Mouse (Mus musculus): ENCODE measurements around the gene Cldnd2. TPM values are rescaled to one million over a fixed set of nuclear protein-coding genes. Genes with fewer than 3 reads are reported as not detected.

The Cldnd2 gene
- polyA plus RNA-seq, 1 experiment from 2014 or later = not detected

GRCm38 (mm10) chr7:43451726-43452125 is 11.1 kb downstream of the Cldnd2 start:
- H3K4me1 ChIP-seq = no peaks in the 10 kb centered on the region
- no peak for ATAC-seq (replicated peaks)
- WGBS = 97% methylated on average over 11 of the region's 11 CpGs
- H3K36me3 ChIP-seq = peaks cover 8% of the 10 kb centered on the region
- H3K9me3 ChIP-seq = no peaks in the 10 kb centered on the region
- H3K4me2 ChIP-seq (replicated peaks) = no peak overlapping the region
- no peak overlapping the region for H3K27ac ChIP-seq (replicated peaks)
- H3K4me3 ChIP-seq = no peak overlapping the region
- no peaks in the 10 kb centered on the region for H3K27me3 ChIP-seq
- no peak overlapping the region for H3K9ac ChIP-seq (replicated peaks)

- ATAC-seq (replicated peaks) = no peak
- Histone ChIP-seq H3K27me3 (no peaks in the 10 kb centered on the region), H3K9ac (replicated peaks) (no peak overlapping the region), H3K4me1 (no peaks in the 10 kb centered on the region), H3K9me3 (no peaks in the 10 kb centered on the region), H3K27ac (replicated peaks) (no peak overlapping the region), H3K4me2 (replicated peaks) (no peak overlapping the region), H3K36me3 (peaks cover 8% of the 10 kb centered on the region), H3K4me3 (no peak overlapping the region)
- WGBS = 34% methylated on average over 4 of the region's 4 CpGs
Measured at GRCm38 (mm10) chr7:43452609-43453008, 12.0 kb downstream of the Cldnd2 start.

GRCm38 (mm10) chr7:43453599-43454355 is 13.2 kb downstream of the Cldnd2 start:
- 89% methylated on average over 14 of the region's 14 CpGs for WGBS
- H3K4me2 ChIP-seq (replicated peaks) = no peak overlapping the region
- H3K9me3 ChIP-seq = no peaks in the 10 kb centered on the region
- no peak overlapping the region for H3K9ac ChIP-seq (replicated peaks)
- H3K27ac ChIP-seq (replicated peaks) = no peak overlapping the region
- H3K27me3 ChIP-seq = no peaks in the 10 kb centered on the region
- H3K4me3 ChIP-seq = no peak overlapping the region
- peaks cover 11% of the 10 kb centered on the region for H3K36me3 ChIP-seq
- no peak for ATAC-seq (replicated peaks)
- H3K4me1 ChIP-seq = no peaks in the 10 kb centered on the region

- H3K4me1 ChIP-seq = no peaks in the 10 kb centered on the region
- WGBS = 94% methylated on average over 6 of the region's 6 CpGs
Measured at GRCm38 (mm10) chr7:43454371-43454770, 13.8 kb downstream of the Cldnd2 start.

GRCm38 (mm10) chr7:43462851-43463250 is 22.3 kb downstream of the Cldnd2 start, which contains the start of gene Vsig10l:
Gene Vsig10l, plus strand, starts transcription at chr7:43463151.
- H3K27me3 ChIP-seq = no peaks in the 10 kb centered on the region
- ATAC-seq (replicated peaks) = no peak
- peaks cover 18% of the 10 kb centered on the region for H3K4me1 ChIP-seq
- H3K36me3 ChIP-seq = peaks cover under 1% of the 10 kb centered on the region; the same call in 1 of the 2 replicates
- H3K4me2 ChIP-seq (replicated peaks) = no peak within 1 kb of the TSS
- H3K9me3 ChIP-seq = no peaks in the 10 kb centered on the region
- no peak within 1 kb of the TSS for H3K27ac ChIP-seq (replicated peaks)
- H3K4me3 ChIP-seq = no peak within 1 kb of the TSS
- 61% methylated on average over 4 of the region's 4 CpGs for WGBS
- no peak within 1 kb of the TSS for H3K9ac ChIP-seq (replicated peaks)

More at GRCm38 (mm10) chr7:43454371-43454770, 13.8 kb downstream of the Cldnd2 start:
- Histone ChIP-seq H3K27ac (replicated peaks) (no peak overlapping the region), H3K36me3 (peaks cover 11% of the 10 kb centered on the region), H3K9me3 (no peaks in the 10 kb centered on the region), H3K27me3 (no peaks in the 10 kb centered on the region), H3K4me2 (replicated peaks) (no peak overlapping the region), H3K9ac (replicated peaks) (no peak overlapping the region), H3K4me3 (no peak overlapping the region)
- no peak for ATAC-seq (replicated peaks)

GRCm38 (mm10) chr7:43463976-43464375 is 23.4 kb downstream of the Cldnd2 start:
- Histone ChIP-seq H3K4me3 (no peak overlapping the region), H3K27me3 (no peaks in the 10 kb centered on the region), H3K27ac (replicated peaks) (no peak overlapping the region), H3K36me3 (no peaks in the 10 kb centered on the region), H3K4me1 (peaks cover 18% of the 10 kb centered on the region), H3K4me2 (replicated peaks) (no peak overlapping the region), H3K9ac (replicated peaks) (no peak overlapping the region), H3K9me3 (no peaks in the 10 kb centered on the region)
- WGBS = 81% methylated on average over 7 of the region's 7 CpGs
- ATAC-seq (replicated peaks) = no peak

GRCm38 (mm10) chr7:43464864-43465343 is 24.3 kb downstream of the Cldnd2 start:
- no peaks in the 10 kb centered on the region for H3K9me3 ChIP-seq
- H3K4me1 ChIP-seq = peaks cover 18% of the 10 kb centered on the region
- no peaks in the 10 kb centered on the region for H3K27me3 ChIP-seq
- WGBS = 3% methylated on average over 35 of the region's 35 CpGs
- H3K27ac ChIP-seq (replicated peaks) = no peak overlapping the region
- no peaks in the 10 kb centered on the region for H3K36me3 ChIP-seq
- H3K4me3 ChIP-seq = peak overlapping the region; percentile 47
- ATAC-seq (replicated peaks) = 0 out of 2 replicates have a peak, but pooled peaks have one; percentile 3
- H3K9ac ChIP-seq (replicated peaks) = peak overlapping the region; percentile 43
- H3K4me2 ChIP-seq (replicated peaks) = peak overlapping the region; percentile 68

GRCm38 (mm10) chr7:43465344-43466098 is 24.9 kb downstream of the Cldnd2 start:
- peak overlapping the region; percentile 47 for H3K4me3 ChIP-seq
- H3K4me2 ChIP-seq (replicated peaks) = peak overlapping the region; percentile 68
- under 1% methylated on average over 33 of the region's 33 CpGs for WGBS
- H3K4me1 ChIP-seq = peaks cover 18% of the 10 kb centered on the region
- peak; percentile 84 for ATAC-seq (replicated peaks)
- no peaks in the 10 kb centered on the region for H3K27me3 ChIP-seq
- H3K27ac ChIP-seq (replicated peaks) = no peak overlapping the region
- H3K9me3 ChIP-seq = no peaks in the 10 kb centered on the region
- peak overlapping the region; percentile 43 for H3K9ac ChIP-seq (replicated peaks)
- no peaks in the 10 kb centered on the region for H3K36me3 ChIP-seq

GRCm38 (mm10) chr7:43466099-43466694 is 25.6 kb downstream of the Cldnd2 start:
- no peaks in the 10 kb centered on the region for H3K27me3 ChIP-seq
- no peaks in the 10 kb centered on the region for H3K9me3 ChIP-seq
- H3K36me3 ChIP-seq = no peaks in the 10 kb centered on the region
- WGBS = under 1% methylated on average over 33 of the region's 33 CpGs
- peak overlapping the region; percentile 34 for H3K9ac ChIP-seq (replicated peaks)
- peak overlapping the region; percentile 68 for H3K4me2 ChIP-seq (replicated peaks)
- H3K4me3 ChIP-seq = peak overlapping the region; percentile 47
- H3K4me1 ChIP-seq = peaks cover 18% of the 10 kb centered on the region
- peak; percentile 55 for ATAC-seq (replicated peaks)
- no peak overlapping the region for H3K27ac ChIP-seq (replicated peaks)

- H3K9me3 ChIP-seq = no peaks in the 10 kb centered on the region
- H3K4me2 ChIP-seq (replicated peaks) = no peak overlapping the region
- H3K27me3 ChIP-seq = no peaks in the 10 kb centered on the region
- H3K9ac ChIP-seq (replicated peaks) = no peak overlapping the region
- peaks cover 10% of the 10 kb centered on the region; the same call in 1 of the 2 replicates for H3K36me3 ChIP-seq
- ATAC-seq (replicated peaks) = no peak
- H3K4me3 ChIP-seq = no peak overlapping the region
- peaks cover 11% of the 10 kb centered on the region for H3K4me1 ChIP-seq
- no peak overlapping the region for H3K27ac ChIP-seq (replicated peaks)
- WGBS = 42% methylated on average over 8 of the region's 8 CpGs
Measured at GRCm38 (mm10) chr7:43470373-43470772, 29.8 kb downstream of the Cldnd2 start.

GRCm38 (mm10) chr7:43475706-43476105 is 35.1 kb downstream of the Cldnd2 start:
- no peak for ATAC-seq (replicated peaks)
- 17% methylated on average over 23 of the region's 23 CpGs for WGBS

More at GRCm38 (mm10) chr7:43475706-43476105, 35.1 kb downstream of the Cldnd2 start:
- no peak overlapping the region for H3K4me3 ChIP-seq
- H3K4me2 ChIP-seq (replicated peaks) = no peak overlapping the region
- no peaks in the 10 kb centered on the region for H3K9me3 ChIP-seq
- H3K36me3 ChIP-seq = peaks cover 23% of the 10 kb centered on the region; the same call in 1 of the 2 replicates
- no peak overlapping the region for H3K9ac ChIP-seq (replicated peaks)
- H3K27me3 ChIP-seq = peaks cover 6% of the 10 kb centered on the region; the same call in 1 of the 2 replicates
- H3K4me1 ChIP-seq = 0 out of 2 replicates have a peak, but pooled peaks cover 6% of the 10 kb centered on the region
- H3K27ac ChIP-seq (replicated peaks) = no peak overlapping the region

Measured in forebrain, embryonic 15.5 days (tissue).